Mouse (Mus musculus): ENCODE data around the gene Celf5.
"Not testable (repeated sequence)": the region's sequence is repeated elsewhere in the genome, so short reads cannot be mapped to it uniquely, and the experiment has no call there.

Celf5 gene

DNA sequence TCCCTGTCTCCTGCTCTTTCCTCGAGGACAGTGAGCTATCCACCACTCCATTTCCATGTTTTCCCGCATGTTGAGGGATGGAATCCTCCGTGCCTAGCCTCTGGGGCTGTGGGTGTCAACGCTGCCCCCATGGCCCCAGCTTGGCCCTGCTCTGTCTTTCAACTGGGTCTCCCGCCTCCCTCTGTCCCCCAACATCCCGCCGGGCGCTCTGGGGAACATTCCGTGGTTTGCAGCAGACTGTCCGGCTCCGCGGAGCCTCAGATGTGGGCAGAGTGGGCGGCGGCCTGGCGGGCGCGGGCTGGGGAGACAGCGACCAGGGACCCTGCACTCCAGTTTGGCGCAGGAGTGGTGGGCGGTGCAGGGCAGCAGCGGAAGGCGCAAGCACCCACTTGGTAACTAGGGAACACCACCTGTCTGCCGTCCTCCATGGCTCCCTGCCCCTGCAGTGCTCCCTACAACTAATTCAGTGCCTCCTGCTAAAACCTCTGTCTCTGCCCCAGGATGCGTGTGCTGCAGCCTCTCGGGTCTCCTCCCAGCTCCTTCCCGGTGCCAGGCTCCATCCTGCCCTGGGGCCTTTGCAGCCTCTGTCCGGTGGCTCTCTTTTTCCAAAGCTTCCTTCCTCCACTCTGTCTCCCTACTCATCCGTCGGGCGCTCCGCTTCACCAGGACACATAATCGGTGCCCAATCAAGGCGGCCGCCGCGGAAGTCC lies 30.1 kb downstream of the Celf5 start:
- no peak for DNase-seq (ENCODE audit: low spot score)

- no peak for DNase-seq (ENCODE audit: low spot score)
Measured at GRCm38 (mm10) chr10:81451365-81451745, 31.2 kb downstream of the Celf5 start.

- no peak for DNase-seq (ENCODE audit: low spot score)
Measured at GRCm38 (mm10) chr10:81450641-81451364, 31.7 kb downstream of the Celf5 start.

DNA sequence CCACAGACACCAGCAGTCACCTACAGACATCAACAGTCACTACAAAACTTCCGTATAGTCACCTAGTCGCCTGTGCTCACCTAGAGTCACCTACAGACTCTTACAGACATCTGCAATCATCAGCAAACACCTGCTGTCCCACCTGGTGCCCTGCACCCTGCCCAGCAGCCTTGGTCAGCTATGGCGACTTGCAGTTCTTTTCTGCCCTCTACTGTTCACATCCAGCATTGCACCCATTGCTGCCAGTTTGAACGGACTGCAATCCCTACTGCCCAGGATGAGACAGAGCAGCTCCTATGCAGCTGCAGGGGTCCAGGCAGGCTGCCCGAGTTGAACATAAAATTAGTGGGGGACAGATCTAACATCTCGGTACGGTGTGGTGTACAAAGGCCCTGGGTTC lies 32.4 kb downstream of the Celf5 start:
- DNase-seq (ENCODE audit: low spot score): peak; percentile 80

DNA sequence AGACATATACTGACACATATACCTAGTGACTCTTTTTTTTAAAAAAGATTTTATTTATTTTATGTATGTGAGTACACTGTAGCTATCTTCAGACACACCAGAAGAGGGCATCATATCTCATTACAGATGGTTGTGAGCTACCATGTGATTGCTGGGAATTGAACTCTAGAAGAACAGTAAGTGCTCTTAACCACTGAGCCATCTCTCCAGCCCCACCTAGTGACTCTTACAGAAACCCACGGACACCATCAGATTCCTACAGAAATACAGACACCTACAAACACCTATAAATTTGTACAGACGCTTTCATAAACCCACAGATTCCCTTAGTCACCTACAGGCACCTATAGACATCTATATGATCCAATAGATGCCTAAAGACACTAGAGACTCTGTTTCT lies 37.0 kb downstream of the Celf5 start:
- DNase-seq (ENCODE audit: low spot score): not testable (repeated sequence)

DNA sequence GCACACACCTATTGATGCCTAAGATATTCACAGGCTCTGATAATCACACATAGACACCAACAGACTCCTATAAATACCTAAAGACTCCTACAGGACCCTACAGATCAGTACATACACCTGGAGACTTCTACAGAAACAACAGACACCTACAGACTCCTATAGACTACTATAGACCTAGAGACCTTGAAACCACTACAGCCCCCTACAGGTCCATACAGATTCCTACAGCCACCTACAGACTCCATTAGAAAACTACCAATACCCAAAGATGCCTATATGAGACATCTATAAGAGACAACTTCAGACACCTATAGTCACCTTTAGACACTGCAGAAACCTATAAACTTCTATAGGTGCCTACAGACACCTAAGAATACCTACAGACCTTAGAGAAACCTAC lies 41.5 kb downstream of the Celf5 start:
- no peak for DNase-seq (ENCODE audit: low spot score)

DNA sequence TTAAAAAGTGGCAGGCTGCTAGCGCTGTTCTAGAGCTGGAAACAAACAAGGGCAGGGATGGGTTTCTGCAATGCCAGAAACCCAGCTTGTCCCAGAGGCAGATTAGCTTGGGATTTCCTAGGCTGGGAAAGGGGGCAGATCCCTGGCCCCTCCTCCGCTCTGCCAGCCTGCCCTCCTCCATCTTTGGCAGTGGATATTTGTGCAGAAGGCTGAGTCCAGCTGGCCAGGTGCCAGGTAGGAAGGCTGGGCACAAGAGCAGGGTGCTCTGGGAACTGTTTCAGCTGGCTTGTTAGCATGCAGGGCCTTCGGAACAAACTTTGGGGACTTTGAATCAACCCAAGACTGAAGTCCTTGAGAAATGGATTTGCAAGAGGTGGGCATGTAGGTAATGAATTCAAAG lies 47.1 kb downstream of the Celf5 start:
- DNase-seq (ENCODE audit: low spot score): no peak

DNA sequence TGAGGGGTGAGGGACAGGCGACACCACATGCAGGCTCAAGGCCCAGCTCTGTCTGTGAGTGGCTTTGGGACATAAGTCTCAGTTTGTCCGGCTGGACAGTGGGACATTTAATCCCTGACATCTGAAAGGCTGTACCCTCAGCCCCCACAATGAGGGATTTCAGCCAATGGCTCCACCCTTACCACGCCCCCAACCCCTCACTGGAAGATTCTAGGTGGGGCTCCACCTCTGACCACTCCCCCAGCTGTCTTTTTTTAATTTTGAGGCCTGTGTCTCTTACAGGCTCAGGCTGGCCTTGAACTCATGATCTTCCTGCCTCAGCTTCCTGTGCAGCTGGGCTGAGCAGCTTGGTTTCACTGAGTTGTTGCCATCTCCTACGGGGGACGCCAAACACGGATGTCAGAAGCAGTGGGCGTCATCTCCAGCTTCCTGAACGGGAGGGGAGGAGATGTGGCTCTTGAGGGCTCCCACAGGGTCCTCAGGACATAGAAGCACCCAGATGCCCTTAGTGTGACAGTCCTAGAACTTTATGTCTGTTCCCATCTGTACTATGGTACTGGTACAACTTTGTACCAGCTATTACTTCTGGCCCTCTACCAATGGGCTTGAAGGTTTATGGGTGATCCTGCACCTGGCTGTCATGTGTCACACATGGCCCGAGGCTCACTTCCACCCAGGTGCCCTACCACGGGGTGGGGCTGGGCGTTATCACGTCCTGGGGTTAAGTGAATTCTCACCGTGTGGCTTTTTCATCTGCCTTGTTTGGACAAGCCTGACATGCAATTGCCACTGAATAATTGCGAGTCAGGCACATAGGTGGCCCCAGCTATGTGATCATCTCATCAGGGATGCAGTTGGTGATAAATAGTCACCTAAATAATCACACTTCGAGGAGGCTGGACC lies 47.9 kb downstream of the Celf5 start:
- no peak for DNase-seq (ENCODE audit: low spot score)

- no peak for DNase-seq (ENCODE audit: low spot score)
Measured at GRCm38 (mm10) chr10:81433541-81434289, 48.8 kb downstream of the Celf5 start.

DNA sequence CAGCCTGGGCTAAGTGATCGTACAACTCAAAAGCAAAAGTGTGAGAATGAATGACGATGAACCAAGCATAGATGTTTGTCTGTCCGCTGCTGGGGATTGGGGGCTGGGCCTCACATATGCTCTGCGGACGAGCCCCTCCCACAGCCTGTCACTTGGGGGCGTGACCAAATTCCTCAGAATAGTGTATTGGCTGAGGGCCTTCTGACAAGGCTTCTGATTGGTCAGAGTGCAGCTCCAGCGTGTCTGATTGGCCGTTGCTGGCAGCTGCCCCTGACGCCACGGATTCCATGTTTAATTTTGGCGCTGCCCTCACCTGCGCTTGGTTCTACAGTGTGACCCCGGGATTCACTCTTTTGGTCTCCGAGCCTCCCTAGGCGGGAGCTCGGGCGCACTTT lies 49.6 kb downstream of the Celf5 start:
- no peak for DNase-seq (ENCODE audit: low spot score)

- DNase-seq (ENCODE audit: low spot score): no peak
Measured at GRCm38 (mm10) chr10:81432169-81432867, 50.2 kb downstream of the Celf5 start.

GRCm38 (mm10) chr10:81431526-81432168 lies 50.9 kb downstream of the Celf5 start:
- DNase-seq (ENCODE audit: low spot score): no peak

GRCm38 (mm10) chr10:81430831-81431525 lies 51.5 kb downstream of the Celf5 start:
- DNase-seq (ENCODE audit: low spot score): no peak

- DNase-seq (ENCODE audit: low spot score): no peak
Measured at GRCm38 (mm10) chr10:81430141-81430830, 52.2 kb downstream of the Celf5 start.

DNA sequence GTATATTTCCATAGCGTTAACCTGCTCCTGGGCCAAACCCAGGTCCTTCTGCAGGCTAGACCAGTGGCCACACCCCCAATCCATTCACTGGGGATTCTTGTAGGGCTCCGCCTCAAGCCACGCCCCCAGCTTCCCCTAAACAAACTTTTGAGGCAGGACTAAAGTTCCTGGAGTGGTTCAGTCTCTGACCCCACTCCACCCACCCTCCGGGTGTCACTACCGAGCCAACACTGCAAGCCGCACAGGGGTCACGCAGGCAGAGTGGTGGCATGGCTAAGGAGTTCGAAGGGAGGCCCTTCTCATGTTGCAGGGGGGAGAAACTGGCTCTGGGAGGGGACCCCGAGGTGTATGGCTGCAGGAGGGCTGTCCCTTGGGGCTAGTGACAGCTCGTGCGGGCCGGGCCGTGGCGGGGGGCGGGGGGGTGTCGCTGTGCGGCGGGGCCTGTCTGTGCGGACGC lies 52.9 kb downstream of the Celf5 start:
- DNase-seq (ENCODE audit: low spot score): peak; percentile 61

GRCm38 (mm10) chr10:81429092-81429491 lies 53.4 kb downstream of the Celf5 start:
- peak; percentile 1 for DNase-seq (ENCODE audit: low spot score)

- DNase-seq (ENCODE audit: low spot score): no peak
Measured at GRCm38 (mm10) chr10:81428507-81428870, 54.0 kb downstream of the Celf5 start.

GRCm38 (mm10) chr10:81427804-81428506 lies 54.6 kb downstream of the Celf5 start:
- peak; percentile 1 for DNase-seq (ENCODE audit: low spot score)

GRCm38 (mm10) chr10:81427327-81427726 lies 55.2 kb downstream of the Celf5 start:
- no peak for DNase-seq (ENCODE audit: low spot score)

Data from ovary, postnatal 10 days (tissue).